Mouse (Mus musculus) stomach, postnatal 0 days (tissue): Measurements from ENCODE around the gene Paxbp1. TPM values are rescaled to one million over a fixed set of nuclear protein-coding genes. Genes with fewer than 3 reads are reported as not detected.

ENCODE experiments used
- ATAC-seq: fragments of 200-750 bp; cut with Nextera tagmentation; 2 replicates; pipeline ENCODE4 v1.8.0; 2017; ENCODE audit not compliant: low FRiP score, low TSS enrichment
- DNase-seq: peaks from one replicate; pipeline ENCODE4 v3.0.0-alpha.2; 2016; ENCODE audit warnings: low spot score
- H3K27ac ChIP-seq: fragments of 300-500 bp; sonication (generic); replicated peaks from 2 replicates; pipeline ENCODE4 v1.5.1; 2014; ENCODE audit warnings: mild to moderate bottlenecking, control low read depth
- H3K27me3 ChIP-seq: fragments of 300-500 bp; sonication (generic); 2 replicates; pipeline ENCODE4 v1.6.1; 2014; ENCODE audit warnings: low read length; ENCODE audit not compliant: control insufficient read depth, insufficient read depth
- H3K36me3 ChIP-seq: fragments of 300-500 bp; sonication (generic); 2 replicates; pipeline ENCODE4 v1.6.1; 2014; ENCODE audit warnings: low read length, mixed read lengths; ENCODE audit not compliant: control insufficient read depth, insufficient read depth
- H3K4me1 ChIP-seq: fragments of 300-500 bp; sonication (generic); replicated peaks from 2 replicates; pipeline ENCODE4 v1.6.1; 2014; ENCODE audit warnings: antibody characterized with exemption; ENCODE audit not compliant: control insufficient read depth, insufficient read depth
- H3K4me2 ChIP-seq: fragments of 300-500 bp; sonication (generic); replicated peaks from 2 replicates; pipeline ENCODE4 v1.6.1; 2014; ENCODE audit warnings: low read depth, mild to moderate bottlenecking, control low read depth, moderate library complexity
- H3K4me3 ChIP-seq: fragments of 300-500 bp; sonication (generic); 2 replicates; pipeline ENCODE4 v1.5.1; 2014; ENCODE audit warnings: low read depth, low read length, control low read depth
- H3K9ac ChIP-seq: fragments of 300-500 bp; sonication (generic); 2 replicates; pipeline ENCODE4 v1.6.1; 2014; ENCODE audit warnings: mild to moderate bottlenecking, low read length, control low read depth, mixed read lengths
- H3K9me3 ChIP-seq: fragments of 300-500 bp; sonication (generic); 2 replicates; pipeline ENCODE4 v1.6.1; 2016; ENCODE audit warnings: low read length; ENCODE audit not compliant: control insufficient read depth
- CTCF ChIP-seq: IDR thresholded peaks from 2 replicates; pipeline ENCODE4 v1.5.1; 2016; ENCODE audit warnings: antibody characterized with exemption, low read depth, mild to moderate bottlenecking, moderate library complexity
- EP300 ChIP-seq: optimal IDR thresholded peaks from 2 replicates; pipeline ENCODE3; 2016; ENCODE audit warnings: antibody characterized with exemption
- WGBS: fragments of 180-500 bp; shearing (Covaris S2); extraction: QIAGEN DNeasy Blood & Tissue Kit; methylation state at CpG from one replicate; pipeline ENCODE4 v1.1.7; 2014; 5-methylcytosine and 5-hydroxymethylcytosine counted together
- polyA plus RNA-seq: library from polyadenylated mRNA; unstranded; fragments of >200 nt; fragmentation: Nextera tagmentation; extraction: Ambion mirVana; gene quantifications from 2 replicates; pipeline ENCODE4 v1.2.1, GENCODE M21; 2015

The Paxbp1 gene
- polyA plus RNA-seq: 13.8 and 15.0 TPM in 2 replicates

DNA sequence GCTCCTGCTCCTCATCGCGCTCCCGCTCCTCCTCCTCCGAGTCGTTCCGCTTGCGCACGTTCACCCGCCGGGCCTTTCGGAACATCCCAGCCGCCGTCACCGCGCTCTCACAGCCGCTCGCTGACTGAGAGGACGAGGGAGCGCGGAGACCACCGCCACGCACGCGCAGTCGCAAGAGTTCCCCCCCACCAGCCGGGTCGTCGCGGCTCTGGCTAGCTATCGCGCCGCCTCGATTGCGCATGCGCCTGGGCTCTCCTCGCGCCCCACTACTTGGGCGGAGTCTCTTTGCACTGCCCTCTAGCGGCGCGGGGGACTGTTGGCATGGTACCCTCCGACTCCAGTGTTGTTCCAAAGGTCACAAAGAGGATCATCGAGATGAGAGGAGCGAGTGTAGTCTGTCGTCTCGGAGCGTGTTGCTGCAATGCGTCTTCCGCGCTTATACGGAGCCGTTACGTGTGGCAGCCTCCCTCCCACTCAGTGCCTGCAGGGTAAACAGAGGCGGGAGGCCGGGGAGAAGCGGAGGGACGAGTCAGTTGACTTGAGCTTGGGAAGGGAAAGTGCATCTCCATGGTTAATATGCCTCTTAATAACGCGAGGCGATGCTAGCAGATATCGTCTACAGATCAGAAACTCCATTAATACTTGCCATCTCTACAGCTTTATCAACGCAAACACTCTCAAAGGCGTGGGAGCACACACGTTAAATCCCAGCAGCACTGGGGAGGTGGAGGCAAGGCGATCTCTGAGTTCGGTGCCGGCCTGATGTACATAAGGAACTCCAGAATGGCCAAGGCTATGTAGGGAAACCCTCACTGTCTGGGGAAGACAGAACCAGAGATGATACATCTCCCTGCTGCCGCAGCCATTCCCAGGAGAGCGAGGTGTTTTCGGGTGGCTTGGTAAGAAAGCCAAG, at the start of gene Paxbp1:
Paxbp1 (minus strand) TSS at position 274 of the 913 bp plus-strand sequence.
- Histone ChIP-seq H3K4me2 (peak within 1 kb of the TSS; percentile 86), H3K4me1 (no peaks in the 10 kb centered on the region), H3K27me3 (no peaks in the 10 kb centered on the region), H3K36me3 (no peaks in the 10 kb centered on the region), H3K9me3 (no peaks in the 10 kb centered on the region), H3K27ac (peak within 1 kb of the TSS; percentile 98), H3K9ac (peak within 1 kb of the TSS; percentile 94), H3K4me3 (peak within 1 kb of the TSS; percentile 90)
- peak; percentile 98 for DNase-seq
- TF ChIP-seq EP300 (no peak), CTCF (peak; percentile 100)
- 1% methylated on average over 65 of the region's 70 CpGs for WGBS
- ATAC-seq: peak; percentile 98

DNA sequence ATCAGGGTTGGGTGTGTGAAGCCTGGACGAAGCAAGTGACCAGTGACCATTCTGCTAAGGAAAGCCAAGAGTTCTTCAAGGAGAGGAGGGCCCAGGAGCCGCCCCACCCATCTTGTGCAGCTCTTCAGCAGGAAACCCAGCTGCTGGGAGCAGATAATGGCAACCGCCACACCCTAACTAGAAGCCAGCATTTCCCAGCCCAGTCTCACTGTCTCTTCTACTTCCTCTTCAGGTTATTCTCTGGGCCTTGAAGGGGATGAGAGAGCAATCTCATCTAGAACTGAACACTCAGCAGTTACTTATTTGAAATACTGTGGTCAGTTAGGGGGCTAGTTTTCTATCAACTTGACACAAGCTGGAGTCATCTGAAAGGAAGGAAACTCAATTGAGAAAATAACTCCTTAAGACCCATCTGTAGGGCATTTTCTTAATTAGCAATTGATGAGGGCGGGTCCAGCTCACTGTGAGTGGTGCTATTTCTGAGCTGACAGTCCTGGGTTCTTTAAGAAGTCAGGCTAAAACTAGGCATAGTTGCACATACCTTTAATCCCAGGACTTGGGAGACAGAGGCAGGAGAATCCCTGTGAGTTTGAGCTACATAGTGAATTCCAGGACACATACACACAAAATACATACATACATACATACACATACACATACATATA, 42.4 kb upstream of the Paxbp1 start:
- H3K9me3 ChIP-seq: no peaks in the 10 kb centered on the region
- no peaks in the 10 kb centered on the region for H3K27me3 ChIP-seq
- H3K4me3 ChIP-seq: no peak overlapping the region
- no peak overlapping the region for H3K4me2 ChIP-seq
- no peaks in the 10 kb centered on the region for H3K36me3 ChIP-seq
- no peak overlapping the region for H3K9ac ChIP-seq
- DNase-seq (no peak), ATAC-seq (no peak)
- WGBS: 47% methylated on average over 4 of the region's 4 CpGs
- no peaks in the 10 kb centered on the region for H3K4me1 ChIP-seq
- H3K27ac ChIP-seq: no peak overlapping the region
- no peak for TF ChIP-seq EP300
- no peak for TF ChIP-seq CTCF

DNA sequence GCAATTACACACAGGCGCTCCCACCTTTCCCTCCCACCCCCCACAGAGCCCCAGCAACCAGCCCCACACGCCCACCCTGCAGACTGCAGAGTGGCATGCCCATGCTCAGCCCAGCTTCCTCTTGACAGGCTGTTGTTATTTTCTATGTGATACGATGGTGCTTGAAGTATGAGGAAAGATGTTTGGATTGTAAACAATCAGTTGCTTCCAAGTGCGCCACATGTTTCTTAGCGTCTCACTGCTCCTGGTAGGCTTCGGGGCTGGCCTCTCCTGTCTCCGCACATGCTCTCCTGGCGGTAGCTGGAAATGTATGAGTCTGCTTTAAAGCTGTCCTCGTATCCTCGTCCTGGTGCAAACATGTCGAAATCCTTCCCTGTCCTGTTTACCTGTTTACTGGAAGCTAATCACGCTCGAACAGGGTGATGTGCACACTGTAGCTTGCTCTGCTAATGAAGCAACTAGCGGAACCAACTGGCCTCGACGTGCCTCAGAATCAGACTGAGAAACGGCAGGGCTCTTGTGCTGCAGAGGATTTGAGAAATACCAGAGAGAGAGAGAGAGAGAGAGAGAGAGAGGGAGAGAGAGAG, 41.0 kb upstream of the Paxbp1 start:
- no peaks in the 10 kb centered on the region for H3K36me3 ChIP-seq
- H3K4me2 ChIP-seq: no peak overlapping the region
- no peaks in the 10 kb centered on the region for H3K4me1 ChIP-seq
- no peak overlapping the region for H3K4me3 ChIP-seq
- WGBS: 48% methylated on average over 17 of the region's 17 CpGs
- TF ChIP-seq EP300: no peak
- TF ChIP-seq CTCF: no peak
- H3K9me3 ChIP-seq: no peaks in the 10 kb centered on the region
- no peak overlapping the region for H3K27ac ChIP-seq
- DNase-seq (no peak), ATAC-seq (no peak)
- H3K27me3 ChIP-seq: no peaks in the 10 kb centered on the region
- no peak overlapping the region for H3K9ac ChIP-seq

DNA sequence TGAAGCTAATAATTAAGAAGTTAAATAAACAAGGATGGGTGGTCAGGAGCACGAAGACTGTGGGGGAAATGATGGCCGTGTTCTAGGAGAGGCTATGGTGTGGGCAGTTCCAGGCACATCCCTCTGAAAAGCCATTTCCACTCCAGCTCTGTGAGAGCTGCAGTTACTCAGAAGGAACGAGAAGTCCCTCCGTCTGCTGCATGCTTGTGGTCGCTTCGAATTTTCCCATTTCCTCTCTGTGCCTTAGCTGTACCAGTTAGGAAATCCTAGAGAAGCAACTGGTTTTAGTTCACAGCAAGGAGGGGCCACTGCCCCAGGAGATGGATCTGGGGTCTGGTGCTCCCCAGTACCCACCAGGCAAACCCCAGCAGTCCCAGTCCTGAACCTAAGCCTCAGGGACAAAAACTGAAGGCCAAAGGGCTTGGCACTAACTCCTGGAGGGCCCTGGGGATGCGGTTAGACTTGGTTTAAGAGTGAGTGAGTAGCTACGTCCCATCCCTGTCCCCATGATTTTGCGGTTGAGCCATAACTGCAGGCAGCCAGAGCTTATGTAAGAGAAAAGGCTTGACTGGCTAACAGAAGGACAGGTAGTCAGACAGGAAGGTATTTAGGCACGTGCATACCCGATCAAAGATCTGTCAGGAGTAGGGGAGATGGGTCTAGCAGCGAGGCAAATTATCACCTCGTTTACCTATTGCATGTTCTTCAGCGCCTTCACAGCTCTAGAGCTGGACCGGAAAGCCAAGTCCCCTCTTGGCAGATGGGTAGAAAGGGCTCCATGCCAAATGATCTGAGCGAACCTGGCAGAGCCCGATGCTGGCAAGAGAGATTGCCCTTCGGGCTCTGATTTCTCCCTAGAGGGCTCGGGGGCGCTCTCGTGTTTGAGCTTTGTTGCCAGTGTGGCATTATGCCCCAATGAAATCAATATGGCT, 40.2 kb upstream of the Paxbp1 start:
- Histone ChIP-seq H3K27ac (no peak overlapping the region), H3K4me3 (no peak overlapping the region), H3K4me1 (no peaks in the 10 kb centered on the region), H3K4me2 (no peak overlapping the region), H3K36me3 (no peaks in the 10 kb centered on the region), H3K27me3 (no peaks in the 10 kb centered on the region), H3K9ac (no peak overlapping the region), H3K9me3 (no peaks in the 10 kb centered on the region)
- DNase-seq: no peak
- 82% methylated on average over 21 of the region's 21 CpGs for WGBS
- TF ChIP-seq EP300 (no peak), CTCF (no peak)
- no peak for ATAC-seq

DNA sequence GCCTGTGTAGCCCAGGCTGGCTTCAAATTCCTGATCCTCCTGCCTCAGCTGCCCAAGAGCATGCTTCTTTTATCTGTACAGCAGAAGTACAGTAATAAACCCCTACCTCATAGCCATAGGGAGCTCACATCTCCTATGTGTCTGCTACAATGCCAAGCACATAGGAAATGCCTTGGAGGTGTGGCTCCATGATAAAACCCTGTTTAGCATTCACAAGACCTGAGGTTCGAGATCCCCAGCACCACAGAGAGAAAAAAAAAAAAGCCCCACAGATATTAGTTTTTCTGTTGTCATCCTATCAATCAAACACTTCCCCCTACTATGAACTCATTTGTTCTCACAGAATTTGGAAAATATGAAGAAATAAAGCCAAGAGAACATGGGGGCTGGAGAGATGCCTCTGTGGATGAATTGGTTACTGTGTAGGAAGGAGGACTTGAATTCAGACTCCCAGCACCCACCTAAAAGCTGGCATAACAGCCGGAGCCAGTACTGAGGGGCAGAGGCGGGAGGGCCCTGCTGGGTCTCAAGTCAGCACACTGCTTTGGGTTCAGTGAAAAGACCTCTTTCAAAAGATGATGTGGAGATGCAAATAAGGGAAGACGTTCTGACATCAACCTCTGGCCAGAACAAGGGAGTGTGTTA, 38.8 kb upstream of the Paxbp1 start:
- no peaks in the 10 kb centered on the region for H3K36me3 ChIP-seq
- H3K9ac ChIP-seq: no peak overlapping the region
- H3K4me1 ChIP-seq: no peaks in the 10 kb centered on the region
- DNase-seq (no peak), ATAC-seq (no peak)
- WGBS: 61% methylated on average over 4 of the region's 4 CpGs
- H3K4me2 ChIP-seq: no peak overlapping the region
- no peaks in the 10 kb centered on the region for H3K9me3 ChIP-seq
- no peak for TF ChIP-seq EP300
- no peak for TF ChIP-seq CTCF
- H3K27ac ChIP-seq: no peak overlapping the region
- no peak overlapping the region for H3K4me3 ChIP-seq
- no peaks in the 10 kb centered on the region for H3K27me3 ChIP-seq
